In genomic region chr4:41136811-41137210, GRCm38 (mm10) we compare ENCODE assay signal across 8 mouse cellular contexts. TPM values are rescaled to one million over a fixed set of nuclear protein-coding genes. Genes with fewer than 3 reads are reported as not detected.
A peak's percentile ranks its signal among the peaks of the same experiment; 100 is the strongest.
DNase-seq lines count a peak whose midpoint lies in the region; ATAC-seq and TF ChIP-seq lines count a peak whose summit lies in the region.

No protein-coding gene starts in this region.

- no peak for TF ChIP-seq POLR2A in kidney, adult 2 months (IDR thresholded peaks at IDR 0.05; ENCODE audit: low read depth, low read length)

- 0% methylated on average over 8 of the region's 8 CpGs for WGBS in kidney, adult 2 months
- under 1% methylated on average over 8 of the region's 8 CpGs for WGBS in hindbrain, embryonic 13.5 days
- WGBS in midbrain, embryonic 14.5 days: 0% methylated on average over 8 of the region's 8 CpGs

- no peak for ATAC-seq in hindbrain, embryonic 13.5 days (ENCODE audit: low FRiP score)
- no peak for ATAC-seq in midbrain, embryonic 14.5 days (ENCODE audit: low FRiP score, low TSS enrichment)
- no peak for ATAC-seq in activated CD4-positive, CD25-positive, alpha-beta regulatory T cell, adult 4 months

- no peaks in the 10 kb centered on the region for H3K27me3 ChIP-seq in kidney, adult 2 months (replicated peaks; ENCODE audit: control insufficient read depth, insufficient read depth, low read length)
- no peaks in the 10 kb centered on the region for H3K27me3 ChIP-seq in hindbrain, embryonic 13.5 days
- no peaks in the 10 kb centered on the region for H3K27me3 ChIP-seq in midbrain, embryonic 14.5 days (ENCODE audit: control insufficient read depth, insufficient read depth, low read length)

- H3K36me3 ChIP-seq in kidney, adult 2 months (ENCODE audit: control insufficient read depth, insufficient read depth, low read length): no peaks in the 10 kb centered on the region
- peaks cover 19% of the 10 kb centered on the region for H3K36me3 ChIP-seq in hindbrain, embryonic 13.5 days
- peaks cover 11% of the 10 kb centered on the region for H3K36me3 ChIP-seq in midbrain, embryonic 14.5 days (ENCODE audit: control insufficient read depth, insufficient read depth, low read length)

- no peak for DNase-seq in kidney, adult 2 months
- no peak for DNase-seq in kidney, adult 18-20 months
- peak; percentile 46 for DNase-seq in adipocyte (ENCODE audit: low spot score)
- DNase-seq in midbrain, embryonic 14.5 days: peak; percentile 40
- no peak for DNase-seq in T-cell, adult 2 months (ENCODE audit: low spot score)
- DNase-seq in adrenal gland, postnatal 36 days: no peak

- H3K9ac ChIP-seq in hindbrain, embryonic 13.5 days: peak overlapping the region; percentile 99
- peak overlapping the region; percentile 100 for H3K9ac ChIP-seq in midbrain, embryonic 14.5 days (replicated peaks; ENCODE audit: low read length)

- H3K4me2 ChIP-seq in hindbrain, embryonic 13.5 days: peak overlapping the region; percentile 79
- peak overlapping the region; percentile 70 for H3K4me2 ChIP-seq in midbrain, embryonic 14.5 days (ENCODE audit: low read length)

- no peaks in the 10 kb centered on the region for H3K9me3 ChIP-seq in hindbrain, embryonic 13.5 days
- no peaks in the 10 kb centered on the region for H3K9me3 ChIP-seq in midbrain, embryonic 14.5 days (ENCODE audit: control insufficient read depth, low read length)

- peaks cover under 1% of the 10 kb centered on the region; the same call in 1 of the 2 replicates for H3K4me1 ChIP-seq in kidney, adult 2 months (ENCODE audit: control insufficient read depth, insufficient read depth, low read length)
- H3K4me1 ChIP-seq in hindbrain, embryonic 13.5 days (replicated peaks): peaks cover 27% of the 10 kb centered on the region
- H3K4me1 ChIP-seq in midbrain, embryonic 14.5 days (ENCODE audit: control insufficient read depth, insufficient read depth, low read length): peaks cover 6% of the 10 kb centered on the region

- peak overlapping the region; percentile 88 for H3K27ac ChIP-seq in kidney, adult 2 months (ENCODE audit: insufficient read depth, low read depth, low read length)
- H3K27ac ChIP-seq in hindbrain, embryonic 13.5 days: peak overlapping the region; percentile 100
- peak overlapping the region; percentile 99 for H3K27ac ChIP-seq in midbrain, embryonic 14.5 days (replicated peaks; ENCODE audit: low read depth, low read length)

- TF ChIP-seq CTCF in kidney, adult 2 months (conservative IDR thresholded peaks at IDR 0.05; ENCODE audit: insufficient read depth, insufficient read length, low read depth, low read length): no peak

- H3K4me3 ChIP-seq in kidney, adult 2 months (ENCODE audit: insufficient read depth, low read depth, low read length): peak overlapping the region; percentile 77
- H3K4me3 ChIP-seq in hindbrain, embryonic 13.5 days: peak overlapping the region; percentile 96
- H3K4me3 ChIP-seq in midbrain, embryonic 14.5 days (replicated peaks; ENCODE audit: low read depth, low read length): peak overlapping the region; percentile 93

RNA-seq across cellular contexts. Expression of gene Ube2r2, which starts 1.3 kb away (rescaled TPM):
- polyA plus RNA-seq in kidney, adult 2 months (2012; rRNA removed): 59.7 and 67.4 TPM in 2 replicates
- polyA plus RNA-seq in hindbrain, embryonic 13.5 days (2015; fragmentation: Nextera tagmentation; extraction: Ambion mirVana): 71.3 and 79.8 TPM in 2 replicates
- polyA plus RNA-seq in midbrain, embryonic 14.5 days (2014; fragmentation: Nextera tagmentation; extraction: Ambion mirVana): 75.7 and 80.7 TPM in 2 replicates
- 10 to 100 TPM; 25.6 to 25.8 TPM for polyA plus RNA-seq in activated CD4-positive, CD25-positive, alpha-beta regulatory T cell, adult 4 months (2017; shearing (Covaris generic))
- total RNA-seq in adrenal gland, postnatal 36 days (2021): 100 to 1,000 TPM; 103 to 115 TPM

RNA-seq across cellular contexts. Expression of gene Nol6, which starts 12.6 kb away (rescaled TPM):
- 29.0 and 29.3 TPM in 2 replicates for polyA plus RNA-seq in kidney, adult 2 months (2012; rRNA removed)
- polyA plus RNA-seq in hindbrain, embryonic 13.5 days (2015; fragmentation: Nextera tagmentation; extraction: Ambion mirVana): 31.0 and 32.5 TPM in 2 replicates
- polyA plus RNA-seq in midbrain, embryonic 14.5 days (2014; fragmentation: Nextera tagmentation; extraction: Ambion mirVana): 35.7 and 38.1 TPM in 2 replicates
- polyA plus RNA-seq in activated CD4-positive, CD25-positive, alpha-beta regulatory T cell, adult 4 months (2017; shearing (Covaris generic)): 10 to 100 TPM; 11.8 to 19.0 TPM
- 10 to 100 TPM; 58.0 to 61.8 TPM for total RNA-seq in adrenal gland, postnatal 36 days (2021)

RNA-seq across cellular contexts. Expression of gene Aqp3, which starts 38.8 kb away (rescaled TPM):
- polyA plus RNA-seq in kidney, adult 2 months (2012; rRNA removed): 311 and 352 TPM in 2 replicates
- 0.18 TPM in 1 of 2 replicates, not detected in the other for polyA plus RNA-seq in hindbrain, embryonic 13.5 days (2015; fragmentation: Nextera tagmentation; extraction: Ambion mirVana)
- 0.22 TPM in 1 of 2 replicates, not detected in the other for polyA plus RNA-seq in midbrain, embryonic 14.5 days (2014; fragmentation: Nextera tagmentation; extraction: Ambion mirVana)
- polyA plus RNA-seq in activated CD4-positive, CD25-positive, alpha-beta regulatory T cell, adult 4 months (2017; shearing (Covaris generic)): 10 to 100 TPM; 22.7 to 27.5 TPM
- under 1 TPM in 1 of 2 experiments, not detected in 1; 0.23 TPM for total RNA-seq in adrenal gland, postnatal 36 days (2021)

Comparison
In these comparisons a context has a peak if more than half of its experiments do, and no peak if none do; other contexts are left out.
1. DNase-seq: peak in adipocyte (single experiment) and midbrain, embryonic 14.5 days (single experiment); none in kidney, adult 2 months (single experiment), kidney, adult 18-20 months (single experiment), T-cell, adult 2 months (single experiment) and adrenal gland, postnatal 36 days (0 of 2).
2. RNA of gene Aqp3, which starts 38.8 kb away (polyA plus RNA-seq): 311 to 352 TPM in kidney, adult 2 months and 22.7 to 27.5 TPM in activated CD4-positive, CD25-positive, alpha-beta regulatory T cell, adult 4 months; 0.18 TPM in hindbrain, embryonic 13.5 days and 0.22 TPM in midbrain, embryonic 14.5 days; every median in the first group is over 10 times any median in the second.
3. Peak in every context shown above with its lines, with median percentiles within 50 percentile points of each other: H3K27ac ChIP-seq and H3K4me3 ChIP-seq.